Mouse (Mus musculus) liver, embryonic 16.5 days (tissue): ENCODE results near the gene Sik1. TPM values are rescaled to one million over a fixed set of nuclear protein-coding genes. Genes with fewer than 3 reads are reported as not detected.

ENCODE experiments used
- ATAC-seq: fragments of 200-750 bp; cut with Nextera tagmentation; 2 replicates; pipeline ENCODE4 v1.8.0; 2017; ENCODE audit warnings: low read depth, mild to moderate bottlenecking, moderate number of reproducible peaks, moderate library complexity
- H3K27ac ChIP-seq: fragments of 300-500 bp; sonication (generic); 2 replicates; pipeline ENCODE4 v1.5.1; 2014; ENCODE audit warnings: mild to moderate bottlenecking, low read length
- H3K27me3 ChIP-seq: fragments of 300-500 bp; sonication (generic); 2 replicates; pipeline ENCODE4 v1.6.1; 2014; ENCODE audit warnings: low read depth, low read length, mixed read lengths; ENCODE audit not compliant: control insufficient read depth, insufficient read depth
- H3K36me3 ChIP-seq: fragments of 300-500 bp; sonication (generic); 2 replicates; pipeline ENCODE4 v1.6.1; 2014; ENCODE audit warnings: mild to moderate bottlenecking; ENCODE audit not compliant: control insufficient read depth, insufficient read depth
- H3K4me1 ChIP-seq: fragments of 300-500 bp; sonication (generic); 2 replicates; pipeline ENCODE4 v1.6.1; 2014; ENCODE audit warnings: low read depth, low read length, mixed read lengths; ENCODE audit not compliant: control insufficient read depth
- H3K4me2 ChIP-seq: fragments of 300-500 bp; sonication (generic); 2 replicates; pipeline ENCODE4 v1.6.1; 2014; ENCODE audit warnings: low read depth, low read length, mixed read lengths
- H3K4me3 ChIP-seq: fragments of 300-500 bp; sonication (generic); 2 replicates; pipeline ENCODE4 v1.5.1; 2014; ENCODE audit warnings: low read depth, mild to moderate bottlenecking, low read length
- H3K9ac ChIP-seq: fragments of 300-500 bp; sonication (generic); 2 replicates; pipeline ENCODE4 v1.6.1; 2014; ENCODE audit warnings: low read depth, low read length
- H3K9me3 ChIP-seq: fragments of 300-500 bp; sonication (generic); replicated peaks from 2 replicates; pipeline ENCODE4 v1.6.1; 2016; ENCODE audit warnings: low read length; ENCODE audit not compliant: control insufficient read depth
- WGBS: fragments of 180-500 bp; shearing (Covaris S2); extraction: QIAGEN DNeasy Blood & Tissue Kit; methylation state at CpG from one replicate; pipeline ENCODE4 v1.1.7; 2014; ENCODE audit not compliant: insufficient replicate concordance; 5-methylcytosine and 5-hydroxymethylcytosine counted together
- polyA plus RNA-seq: library from polyadenylated mRNA; unstranded; fragments of >200 nt; fragmentation: Nextera tagmentation; extraction: Ambion mirVana; gene quantifications from 2 replicates; pipeline ENCODE4 v1.2.1, GENCODE M21; 2015

Sik1 gene
- polyA plus RNA-seq, 1 experiment from 2014 or later, result 5.4 TPM

DNA sequence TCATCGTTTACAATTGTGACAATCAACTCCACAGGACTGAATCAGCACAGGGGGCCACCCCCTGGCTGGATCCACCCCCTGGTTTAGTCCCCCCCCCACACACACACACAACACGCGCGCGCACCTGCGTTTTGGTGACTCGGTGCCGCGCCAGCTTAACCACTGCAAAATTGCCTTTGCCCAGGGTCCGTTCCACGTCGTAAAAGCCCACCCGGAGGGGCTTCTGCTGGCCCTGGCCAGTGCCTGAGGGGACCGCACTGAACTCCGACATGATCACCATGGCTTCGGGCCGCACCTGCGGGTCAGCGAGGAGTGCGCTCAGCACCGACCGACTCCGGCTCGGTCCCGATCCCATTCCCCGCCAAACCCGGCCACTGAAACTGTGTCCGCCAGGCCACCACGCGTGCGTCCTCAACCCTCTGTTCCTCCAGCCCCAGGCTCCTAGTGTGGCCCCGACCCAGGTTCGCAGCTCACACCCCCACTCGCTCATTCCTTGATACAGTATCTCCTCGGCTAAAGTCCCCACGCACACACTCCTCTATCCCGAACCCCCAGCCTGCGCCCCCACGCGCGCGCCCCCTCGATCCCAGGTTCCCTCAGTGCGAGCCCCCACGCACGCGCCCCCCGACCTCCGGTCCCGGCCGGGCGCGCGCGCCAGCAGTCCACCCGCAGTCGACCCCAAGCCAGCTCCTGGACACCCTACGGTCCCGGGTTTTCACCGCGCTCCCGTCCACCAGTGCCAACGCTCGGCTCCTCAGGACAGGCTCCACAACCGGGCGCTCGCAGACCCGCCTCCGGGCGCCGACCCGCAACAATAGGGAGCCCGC lies 621 bp downstream of the Sik1 start:
- Histone ChIP-seq H3K9ac (peak overlapping the region; percentile 87), H3K27ac (peak overlapping the region; percentile 59), H3K36me3 (peaks cover 8% of the 10 kb centered on the region), H3K4me1 (peaks cover 31% of the 10 kb centered on the region), H3K9me3 (no peaks in the 10 kb centered on the region), H3K27me3 (peaks cover 12% of the 10 kb centered on the region; the same call in 1 of the 2 replicates), H3K4me2 (peak overlapping the region; percentile 97), H3K4me3 (peak overlapping the region; percentile 76)
- peak; percentile 2; the same call in 1 of the 2 replicates for ATAC-seq
- 0% methylated on average over 70 of the region's 73 CpGs for WGBS

DNA sequence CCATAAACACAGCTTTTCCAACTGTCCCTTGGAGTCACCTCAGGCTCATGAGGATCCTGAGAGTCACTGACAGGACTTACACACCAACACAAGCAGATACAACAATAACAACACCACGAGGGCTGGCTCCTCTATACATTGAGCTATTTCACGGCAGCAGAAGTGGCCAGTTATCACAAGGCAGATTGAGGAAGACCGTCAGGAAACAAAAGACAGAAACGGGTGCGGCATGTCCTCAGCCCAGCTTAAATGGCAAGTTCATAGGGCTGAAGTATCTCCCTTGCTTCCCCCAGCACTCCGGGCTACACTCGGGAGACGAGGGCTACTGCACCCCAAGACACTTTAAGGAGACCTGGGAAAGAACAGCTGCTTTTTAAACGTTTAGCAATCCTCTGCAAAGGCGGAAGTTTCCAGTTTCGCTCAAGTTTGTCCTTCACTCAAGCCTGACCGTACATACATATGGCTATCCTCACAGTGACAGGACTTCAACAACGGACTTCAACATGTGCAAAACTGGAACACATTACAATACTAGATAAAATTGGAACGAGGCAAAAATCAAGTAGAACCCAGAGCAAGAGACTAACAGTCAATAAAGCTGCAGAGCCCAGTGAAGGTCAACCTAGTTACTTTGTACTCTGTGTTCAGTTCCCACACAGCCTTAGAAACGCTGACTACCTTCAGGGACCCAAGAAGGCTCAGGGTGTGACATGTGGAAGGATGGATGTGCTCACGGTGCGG lies 2.0 kb downstream of the Sik1 start:
- peak overlapping the region; percentile 31 for H3K4me3 ChIP-seq
- 22% methylated on average over 17 of the region's 17 CpGs for WGBS
- H3K36me3 ChIP-seq, result peaks cover 19% of the 10 kb centered on the region
- no peak for ATAC-seq
- peak overlapping the region; percentile 45 for H3K27ac ChIP-seq
- H3K27me3 ChIP-seq, result peaks cover 12% of the 10 kb centered on the region; the same call in 1 of the 2 replicates
- peaks cover 31% of the 10 kb centered on the region for H3K4me1 ChIP-seq
- H3K9ac ChIP-seq, result peak overlapping the region; percentile 14; the same call in 1 of the 2 replicates
- no peaks in the 10 kb centered on the region for H3K9me3 ChIP-seq
- peak overlapping the region; percentile 97 for H3K4me2 ChIP-seq

DNA sequence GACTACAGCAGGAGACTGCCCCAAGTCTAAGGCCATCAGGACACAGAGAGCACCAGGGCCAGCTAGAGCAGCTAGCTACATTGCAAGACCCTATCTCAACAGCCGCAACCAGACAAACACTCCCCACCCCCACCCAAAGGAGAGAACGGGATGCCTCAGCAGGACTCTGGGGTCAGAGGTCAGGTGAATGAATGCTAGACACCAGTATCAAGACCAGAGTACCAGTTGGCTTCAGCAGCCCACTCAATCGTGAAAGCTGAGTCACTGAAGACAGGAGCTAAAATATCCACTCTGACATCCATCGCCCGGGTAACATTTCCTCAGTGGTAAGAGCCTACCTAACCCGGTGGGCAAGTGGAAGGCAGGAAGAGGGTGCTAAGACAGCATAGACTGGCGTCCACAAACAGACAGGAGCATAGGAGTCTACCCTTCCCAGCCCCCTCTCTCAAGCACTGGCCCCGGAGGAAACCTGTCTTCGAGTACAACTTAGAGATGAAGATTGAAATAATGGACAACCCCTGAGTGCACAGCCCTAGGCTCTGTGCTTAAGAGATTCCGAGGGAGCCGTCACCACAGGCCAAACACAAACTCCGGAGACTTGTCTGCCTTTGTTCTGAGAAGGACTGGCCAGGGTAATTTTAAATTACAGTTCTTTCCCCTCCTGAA lies 2.7 kb downstream of the Sik1 start:
- H3K27me3 ChIP-seq, result peaks cover 12% of the 10 kb centered on the region; the same call in 1 of the 2 replicates
- peak overlapping the region; percentile 31 for H3K4me3 ChIP-seq
- H3K36me3 ChIP-seq, result peaks cover 24% of the 10 kb centered on the region
- peak overlapping the region; percentile 97 for H3K4me2 ChIP-seq
- peaks cover 31% of the 10 kb centered on the region for H3K4me1 ChIP-seq
- no peak overlapping the region for H3K9ac ChIP-seq
- no peak for ATAC-seq
- no peaks in the 10 kb centered on the region for H3K9me3 ChIP-seq
- H3K27ac ChIP-seq, result peak overlapping the region; percentile 29
- whole genome bisulfite sequencing, result 47% methylated on average over 12 of the region's 12 CpGs

DNA sequence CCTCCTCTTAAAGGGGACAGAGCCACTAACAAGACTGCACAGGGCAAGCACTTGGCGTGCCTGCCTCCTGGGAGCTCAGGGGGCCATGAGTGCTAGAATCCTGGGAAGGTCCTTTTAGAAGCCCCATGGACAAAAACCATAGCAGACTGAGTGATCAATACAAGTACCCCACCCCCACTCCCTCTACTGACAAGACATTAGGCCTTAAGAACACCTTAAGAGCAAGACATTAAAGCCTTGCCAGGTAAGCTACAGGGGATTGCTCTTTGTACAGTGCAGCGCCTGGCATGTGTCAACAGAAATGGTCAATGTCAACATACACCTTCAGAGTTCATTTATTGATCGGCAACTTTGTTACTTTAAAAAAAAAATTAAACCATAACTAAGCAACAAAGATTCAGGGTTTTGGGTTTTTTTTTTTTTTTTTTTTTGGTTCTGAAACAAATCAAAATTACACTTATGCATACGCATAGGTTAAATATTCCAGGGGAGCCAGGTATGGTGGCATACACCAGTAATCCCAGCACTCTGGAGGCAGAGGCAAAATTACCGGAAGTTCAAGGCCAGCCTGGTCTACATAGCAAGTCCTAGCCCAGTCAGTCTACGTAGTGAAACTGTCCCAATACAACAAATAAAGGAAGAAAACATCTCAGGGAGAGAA lies 3.7 kb downstream of the Sik1 start:
- Histone ChIP-seq H3K9me3 (no peaks in the 10 kb centered on the region), H3K27me3 (peaks cover 12% of the 10 kb centered on the region; the same call in 1 of the 2 replicates), H3K36me3 (peaks cover 28% of the 10 kb centered on the region), H3K27ac (0 out of 2 replicates have a peak overlapping the region, but pooled peaks have one; percentile 7), H3K4me2 (0 out of 2 replicates have a peak overlapping the region, but pooled peaks have one; percentile 34), H3K4me1 (peaks cover 29% of the 10 kb centered on the region), H3K4me3 (no peak overlapping the region), H3K9ac (no peak overlapping the region)
- WGBS, result 66% methylated on average over 6 of the region's 6 CpGs
- no peak for ATAC-seq

DNA sequence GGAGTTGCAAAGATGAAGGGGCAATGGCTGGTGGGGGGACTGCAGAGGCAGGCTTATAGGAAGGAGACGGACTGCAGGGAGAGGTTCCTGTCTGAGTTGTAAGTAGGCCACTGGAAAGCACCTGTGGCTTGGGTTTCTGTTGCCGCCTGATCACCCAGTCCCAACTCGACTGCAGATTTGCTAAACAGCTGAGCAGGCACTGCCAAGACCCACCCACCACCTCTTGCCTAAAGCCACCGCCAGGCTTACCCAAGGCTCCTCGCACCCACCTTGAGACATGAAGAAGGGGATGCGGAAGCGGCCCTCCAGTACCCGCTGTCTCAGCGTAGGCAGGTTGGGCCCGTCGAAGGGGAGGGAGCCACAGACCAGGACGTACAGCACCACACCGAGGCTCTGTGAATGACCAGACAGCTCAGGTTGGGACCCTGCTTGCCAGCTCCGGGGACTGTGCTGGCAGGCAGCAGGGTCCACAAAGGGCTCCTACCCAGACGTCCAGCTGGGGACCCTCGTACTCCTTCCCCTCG lies 5.1 kb downstream of the Sik1 start:
- H3K27ac ChIP-seq, result no peak overlapping the region
- peaks cover 37% of the 10 kb centered on the region for H3K36me3 ChIP-seq
- peaks cover 12% of the 10 kb centered on the region; the same call in 1 of the 2 replicates for H3K27me3 ChIP-seq
- no peak overlapping the region for H3K4me3 ChIP-seq
- ATAC-seq, result no peak
- H3K9me3 ChIP-seq, result no peaks in the 10 kb centered on the region
- WGBS, result 80% methylated on average over 17 of the region's 17 CpGs
- H3K9ac ChIP-seq, result no peak overlapping the region
- no peak overlapping the region for H3K4me2 ChIP-seq
- peaks cover 16% of the 10 kb centered on the region for H3K4me1 ChIP-seq

DNA sequence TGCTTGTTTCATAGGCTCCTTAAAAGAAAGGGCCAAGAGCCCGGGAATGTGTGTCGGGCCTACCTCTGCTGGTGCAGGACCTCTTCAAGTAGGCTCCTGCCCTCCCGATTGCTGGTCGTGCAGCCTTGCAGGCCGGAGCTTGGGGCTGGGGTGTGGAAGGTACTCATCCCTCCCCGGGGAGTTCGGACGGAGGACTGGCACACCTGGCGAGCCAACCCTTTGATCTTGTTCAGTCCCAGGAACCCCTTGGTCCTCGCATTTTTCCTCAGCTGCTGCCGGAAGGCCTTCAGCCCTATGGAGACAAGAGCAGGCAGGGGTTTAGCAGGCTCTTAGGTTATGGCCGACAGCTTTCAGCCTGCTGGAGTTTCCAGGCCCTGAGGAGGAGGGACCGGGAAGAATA lies 8.6 kb downstream of the Sik1 start:
- Histone ChIP-seq H3K9ac (no peak overlapping the region), H3K27me3 (no peaks in the 10 kb centered on the region), H3K27ac (no peak overlapping the region), H3K36me3 (peaks cover 39% of the 10 kb centered on the region), H3K4me1 (peaks cover 16% of the 10 kb centered on the region), H3K9me3 (no peaks in the 10 kb centered on the region), H3K4me3 (no peak overlapping the region), H3K4me2 (no peak overlapping the region)
- no peak for ATAC-seq
- WGBS, result 87% methylated on average over 13 of the region's 13 CpGs

DNA sequence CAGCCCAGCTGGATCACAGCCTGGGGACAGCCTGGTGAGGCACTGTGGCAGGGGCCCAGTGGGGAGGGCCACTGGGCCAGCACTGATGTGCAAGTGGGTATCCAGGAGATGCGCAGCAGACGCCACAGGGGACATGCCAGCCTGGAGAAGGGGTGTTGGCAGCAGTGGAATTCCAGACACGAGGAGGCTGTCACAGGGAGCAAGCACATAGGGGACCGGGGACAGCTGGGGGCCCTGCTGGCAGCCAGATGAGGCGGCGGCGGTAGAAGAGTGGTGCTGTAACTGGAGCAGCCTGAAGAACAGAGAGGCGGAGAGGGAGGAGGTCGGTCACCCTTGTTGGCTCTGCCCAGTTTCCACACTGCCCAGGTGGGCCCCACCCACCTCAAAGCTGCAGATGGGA lies 9.3 kb downstream of the Sik1 start:
- WGBS, result 78% methylated on average over 9 of the region's 9 CpGs
- H3K36me3 ChIP-seq, result peaks cover 39% of the 10 kb centered on the region
- ATAC-seq, result no peak

DNA sequence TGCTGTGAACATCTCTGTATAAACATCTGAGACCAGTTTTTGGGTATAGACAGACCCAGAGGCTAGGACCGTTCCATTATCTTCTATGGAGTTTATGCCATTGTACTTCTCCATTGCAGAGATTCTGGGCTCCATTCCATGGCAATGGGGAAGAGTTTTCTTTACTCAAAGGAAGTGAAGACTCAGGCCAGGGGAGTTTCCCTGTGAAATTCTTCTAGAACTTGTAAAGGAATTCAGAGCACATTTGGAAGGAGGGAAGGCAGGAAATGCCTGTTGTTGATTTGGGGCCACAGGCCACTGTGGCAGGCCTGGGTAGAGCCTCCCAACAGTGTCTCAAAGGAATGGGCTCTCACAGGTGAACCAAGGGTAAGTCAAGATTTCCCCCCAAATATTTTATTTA lies 11.7 kb downstream of the Sik1 start:
- Histone ChIP-seq H3K36me3 (peaks cover 21% of the 10 kb centered on the region), H3K27ac (0 out of 2 replicates have a peak overlapping the region, but pooled peaks have one; percentile 24), H3K4me3 (no peak overlapping the region), H3K4me1 (peaks cover 16% of the 10 kb centered on the region), H3K4me2 (no peak overlapping the region), H3K9me3 (no peaks in the 10 kb centered on the region), H3K9ac (no peak overlapping the region), H3K27me3 (no peaks in the 10 kb centered on the region)
- WGBS, result 59% methylated on average over 1 of the region's 1 CpGs
- ATAC-seq, result no peak

More for the DNA sequence above, 9.3 kb downstream of the Sik1 start:
- Histone ChIP-seq H3K4me2 (no peak overlapping the region), H3K9me3 (no peaks in the 10 kb centered on the region), H3K27ac (no peak overlapping the region), H3K9ac (no peak overlapping the region), H3K4me1 (peaks cover 16% of the 10 kb centered on the region), H3K4me3 (no peak overlapping the region), H3K27me3 (no peaks in the 10 kb centered on the region)
